Mouse (Mus musculus): ENCODE measurements around the gene Tmem94.

GRCm38 (mm10) chr11:115717660-115718390 lies 47.4 kb upstream of the Tmem94 start:
- TF ChIP-seq EP300 (IDR thresholded peaks at IDR 0.05; ENCODE audit: insufficient read depth, low read depth, low read length) (no peak), CTCF (IDR thresholded peaks at IDR 0.05; ENCODE audit: low read depth, low read length) (no peak)

All from ES-Bruce4 (cell line).